Mouse (Mus musculus): Measurements from ENCODE around the gene Relt. TPM values are rescaled to one million over a fixed set of nuclear protein-coding genes. Genes with fewer than 3 reads are reported as not detected.

The Relt gene
- total and polyA plus RNA-seq, 3 experiments: 24.5 to 31.1 (median 29.9) TPM

- Histone ChIP-seq H3K79me2 (replicated peaks; ENCODE audit: control insufficient read depth, extremely low read depth, insufficient read depth, poor library complexity, severe bottlenecking) (peaks cover 47% of the 10 kb centered on the region), H3K9me3 (replicated peaks; ENCODE audit: low read length) (no peaks in the 10 kb centered on the region), H3K27me3 (replicated peaks) (no peaks in the 10 kb centered on the region), H3K4me3 (replicated peaks in 1 of 3; ENCODE audit: low read depth in 2 of 3, low read length in 2 of 3, poor library complexity in 1 of 3) (peak overlapping the region; percentile 85 to 95 (median 86)), H3K4me2 (ENCODE audit: insufficient read depth, low read depth, poor library complexity, severe bottlenecking) (peak overlapping the region; percentile 39), H3K4me1 (ENCODE audit: control insufficient read depth in 1 of 2, insufficient read depth in 2 of 2) (peaks cover 40 to 54% of the 10 kb centered on the region in 2 experiments), H3K27ac (ENCODE audit: insufficient read depth, low read depth) (peak overlapping the region; percentile 72), H3K36me3 (replicated peaks in 1 of 2; ENCODE audit: control insufficient read depth in 1 of 2, insufficient read depth in 1 of 2, low read length in 1 of 2) (peaks cover 0 to 35% of the 10 kb centered on the region in 2 experiments), H3K9ac (ENCODE audit: insufficient read depth, low read depth) (peak overlapping the region; percentile 79)
- in situ Hi-C loops (cut with MboI; ENCODE audit: low pct_ligation_motif_present, low pct_unique_long_range_greater_than_20kb, low sequenced_read_pairs) (no loop called here), dilution Hi-C loops (cut with MboI; ENCODE audit: extremely low pct_ligation_motif_present, extremely low pct_unique_long_range_greater_than_20kb, low sequenced_read_pairs) (no loop called here)
- DNase-seq (ENCODE audit: extremely low read depth): no peak
- TF ChIP-seq ELF1 (IDR thresholded peaks at IDR 0.05; ENCODE audit: low read depth, low read length) (no peak), POLR2AphosphoS2 (IDR thresholded peaks at IDR 0.05; ENCODE audit: low read depth, low read length) (no peak), MYC (IDR thresholded peaks at IDR 0.05; ENCODE audit: low read depth, low read length) (no peak), POLR2A (IDR thresholded peaks at IDR 0.05; ENCODE audit: low read depth, low read length) (no peak), CHD1 (IDR thresholded peaks at IDR 0.05; ENCODE audit: low read depth, low read length) (no peak), MXI1 (IDR thresholded peaks at IDR 0.05; ENCODE audit: low read depth, low read length) (no peak), JUND (conservative IDR thresholded peaks at IDR 0.05; ENCODE audit: low read depth, low read length) (no peak), TBP (conservative IDR thresholded peaks at IDR 0.05; ENCODE audit: low read depth, low read length) (no peak), BHLHE40 (IDR thresholded peaks at IDR 0.05; ENCODE audit: low read depth, low read length) (no peak), HCFC1 (IDR thresholded peaks at IDR 0.05; ENCODE audit: low read depth, low read length) (no peak), ZNF384 (IDR thresholded peaks at IDR 0.05; ENCODE audit: low read depth, low read length) (no peak), ZMIZ1 (IDR thresholded peaks at IDR 0.05; ENCODE audit: low read depth, low read length) (no peak), JUN (IDR thresholded peaks at IDR 0.05; ENCODE audit: insufficient read depth, low read depth, low read length) (no peak), E2F4 (IDR thresholded peaks at IDR 0.05; ENCODE audit: insufficient replicate concordance, low read depth, low read length) (no peak), MAFK (IDR thresholded peaks at IDR 0.05; ENCODE audit: insufficient replicate concordance, low read length) (no peak), RAD21 (IDR thresholded peaks at IDR 0.05; ENCODE audit: low read depth, low read length) (no peak)
Observed at GRCm38 (mm10) chr7:100862353-100862752, 893 bp downstream of the Relt start.

- Histone ChIP-seq H3K4me3 (replicated peaks in 1 of 3; ENCODE audit: low read depth in 2 of 3, low read length in 2 of 3, poor library complexity in 1 of 3) (peak overlapping the region in 2 of 3 experiments; percentile 2 to 86), H3K4me2 (ENCODE audit: insufficient read depth, low read depth, poor library complexity, severe bottlenecking) (peak overlapping the region; percentile 39), H3K27me3 (replicated peaks) (no peaks in the 10 kb centered on the region), H3K27ac (ENCODE audit: insufficient read depth, low read depth) (peak overlapping the region; percentile 16; the same call in 1 of the 2 replicates), H3K4me1 (ENCODE audit: control insufficient read depth in 1 of 2, insufficient read depth in 2 of 2) (peaks cover 50 to 60% of the 10 kb centered on the region in 2 experiments), H3K36me3 (replicated peaks in 1 of 2; ENCODE audit: control insufficient read depth in 1 of 2, insufficient read depth in 1 of 2, low read length in 1 of 2) (peaks cover 0 to 40% of the 10 kb centered on the region in 2 experiments), H3K79me2 (replicated peaks; ENCODE audit: control insufficient read depth, extremely low read depth, insufficient read depth, poor library complexity, severe bottlenecking) (peaks cover 50% of the 10 kb centered on the region), H3K9me3 (replicated peaks; ENCODE audit: low read length) (no peaks in the 10 kb centered on the region), H3K9ac (ENCODE audit: insufficient read depth, low read depth) (peak overlapping the region; percentile 79; the same call in 1 of the 2 replicates)
- dilution Hi-C loops (cut with MboI; ENCODE audit: extremely low pct_ligation_motif_present, extremely low pct_unique_long_range_greater_than_20kb, low sequenced_read_pairs): no loop called here
- TF ChIP-seq PAX5 (IDR thresholded peaks at IDR 0.05; ENCODE audit: low read length) (no peak), POLR2A (IDR thresholded peaks at IDR 0.05; ENCODE audit: low read depth, low read length) (no peak), HCFC1 (IDR thresholded peaks at IDR 0.05; ENCODE audit: low read depth, low read length) (no peak), TCF12 (IDR thresholded peaks at IDR 0.05; ENCODE audit: low read depth, low read length) (no peak), ZMIZ1 (IDR thresholded peaks at IDR 0.05; ENCODE audit: low read depth, low read length) (no peak), RCOR1 (conservative IDR thresholded peaks at IDR 0.05; ENCODE audit: low read depth, low read length) (no peak)
- DNase-seq (ENCODE audit: extremely low read depth): no peak
- in situ Hi-C loops (cut with MboI; ENCODE audit: low pct_ligation_motif_present, low pct_unique_long_range_greater_than_20kb, low sequenced_read_pairs): no loop called here
Observed at GRCm38 (mm10) chr7:100861209-100861608, 2.0 kb downstream of the Relt start.

Data from CH12.LX (cell line).